Mouse (Mus musculus) left cerebral cortex, adult 2 months (tissue): Measurements from ENCODE around the gene Lgals8. TPM values are rescaled to one million over a fixed set of nuclear protein-coding genes. Genes with fewer than 3 reads are reported as not detected.

Experiments used
- DNase-seq, 2 experiments: peaks; one replicate each; pipeline ENCODE4 v3.0.0; 2021 to 2022; ENCODE audit warnings: low spot score in 2 of 2, mixed read lengths in 1 of 2; ENCODE audit errors: extremely low spot score in 1 of 2
- H3K27ac ChIP-seq: fragments of 200-600 bp; 2 replicates; pipeline ENCODE4 v1.8.1; 2022
- H3K4me3 ChIP-seq: fragments of 200-600 bp; 2 replicates; pipeline ENCODE4 v1.8.1; 2022
- CTCF ChIP-seq: fragments of 200-600 bp; IDR thresholded peaks from 2 replicates; pipeline ENCODE4 v1.8.1; 2022; ENCODE audit warnings: antibody characterized with exemption, mild to moderate bottlenecking, moderate library complexity
- intact Hi-C: fragments of 180-260 bp; cut with DNase I; formaldehyde crosslinking; loops from one replicate; pipeline ENCODE4 v1.15.1; 2025
- total RNA-seq, 2 experiments: library from RNA; stranded (reverse); gene quantifications; 2 replicates each; pipeline ENCODE4 v1.2.3; 2021

Lgals8 gene
- total RNA-seq, 2 experiments from 2014 or later = 32.7 to 37.0 TPM

DNA sequence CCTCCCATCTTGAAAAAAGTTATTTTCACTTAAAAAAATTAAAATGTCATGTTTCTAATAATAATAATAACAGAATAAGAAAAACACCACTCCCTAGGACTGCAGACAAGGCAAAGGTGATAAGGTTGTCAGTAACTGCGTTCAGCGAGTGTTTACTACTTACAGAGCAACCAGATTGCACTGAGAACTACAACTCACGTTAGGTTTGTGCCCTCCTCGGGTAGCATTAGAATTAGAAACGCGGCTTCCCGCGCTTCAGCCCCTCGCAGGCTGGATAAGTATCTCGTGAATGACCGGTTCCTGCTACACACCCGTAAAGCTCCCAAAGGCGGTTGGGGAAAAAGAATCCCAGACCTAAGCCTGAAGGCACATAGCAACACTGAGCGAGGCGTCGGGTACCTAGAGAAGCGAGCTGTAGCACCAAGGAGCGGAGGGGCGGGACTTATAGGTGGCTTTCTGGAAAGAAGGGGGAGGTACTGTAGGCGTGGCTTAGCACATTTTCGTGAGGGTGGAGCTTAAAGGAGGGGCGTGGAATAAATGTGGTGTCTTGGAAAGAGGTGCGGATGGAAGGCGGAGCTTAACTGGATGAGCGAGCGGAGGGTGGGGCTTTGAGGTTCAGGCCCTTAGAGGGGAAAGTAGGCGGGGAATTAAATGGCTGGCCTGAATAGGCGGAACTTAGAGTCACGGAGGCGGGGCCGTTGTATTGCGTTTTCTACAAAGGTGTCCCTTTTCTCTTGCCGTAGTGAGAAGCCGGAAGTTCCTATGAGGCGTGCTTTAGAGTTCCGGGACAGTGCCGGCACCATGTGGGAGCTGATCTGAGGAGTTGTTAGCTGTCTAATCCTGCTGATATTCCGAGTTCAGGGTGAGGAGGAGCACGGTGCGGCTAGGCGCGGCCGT, 69.9 kb downstream of the Lgals8 start, which contains the start of gene Heatr1:
TSS of gene Heatr1 (plus strand) at position 419 of the 897 bp plus-strand sequence.
- peak; percentile 90 to 93 for DNase-seq
- Histone ChIP-seq H3K27ac (peak within 1 kb of the TSS; percentile 53), H3K4me3 (peak within 1 kb of the TSS; percentile 98)
- no peak for TF ChIP-seq CTCF
- intact Hi-C loops = loop anchor here (2.0 to 5.0 kb wide), 2 partner anchors 37 to 184 kb away; no protein-coding TSS in a partner anchor

Other genes starting within 250 kb of the Lgals8 start
- gene Mtr, start 206.8 kb downstream of the Lgals8 start, total RNA-seq = 10 to 100 TPM; 17.4 to 19.0 TPM
- gene Actn2, start 124.2 kb downstream of the Lgals8 start, total RNA-seq = 10 to 100 TPM; 11.7 to 15.5 TPM
- 10 to 100 TPM; 28.3 to 35.5 TPM for gene Heatr1, start 69.9 kb downstream of the Lgals8 start, total RNA-seq
- under 1 TPM; 0.16 TPM for gene Edaradd, start 55.5 kb upstream of the Lgals8 start, total RNA-seq
- 10 to 100 TPM; 14.5 to 15.2 TPM for gene Ero1lb, start 100.9 kb upstream of the Lgals8 start, total RNA-seq